Mouse (Mus musculus): ENCODE measurements around the gene Ccdc97.
A peak's percentile ranks its signal among the peaks of the same experiment; 100 is the strongest.

Ccdc97 gene

GRCm38 (mm10) chr7:25720760-25721159, 1.9 kb upstream of the Ccdc97 start:
- DNase-seq (ENCODE audit: low spot score), result peak; percentile 38

- DNase-seq (ENCODE audit: low spot score), result peak; percentile 91
Observed at GRCm38 (mm10) chr7:25719761-25720610, 1.1 kb upstream of the Ccdc97 start.

- no peak for DNase-seq (ENCODE audit: low spot score)
Observed at GRCm38 (mm10) chr7:25717478-25717877, 1.4 kb downstream of the Ccdc97 start.

GRCm38 (mm10) chr7:25715731-25716271, 3.1 kb downstream of the Ccdc97 start:
- DNase-seq (ENCODE audit: low spot score), result no peak

- no peak for DNase-seq (ENCODE audit: low spot score)
Observed at GRCm38 (mm10) chr7:25714581-25714980, 4.3 kb downstream of the Ccdc97 start.

- no peak for DNase-seq (ENCODE audit: low spot score)
Observed at GRCm38 (mm10) chr7:25712801-25713200, 6.1 kb downstream of the Ccdc97 start.

- no peak for DNase-seq (ENCODE audit: low spot score)
Observed at GRCm38 (mm10) chr7:25711731-25712197, 7.1 kb downstream of the Ccdc97 start.

GRCm38 (mm10) chr7:25711165-25711564, 7.7 kb downstream of the Ccdc97 start:
- no peak for DNase-seq (ENCODE audit: low spot score)

GRCm38 (mm10) chr7:25710519-25711130, 8.3 kb downstream of the Ccdc97 start:
- DNase-seq (ENCODE audit: low spot score), result no peak

GRCm38 (mm10) chr7:25709961-25710360, 8.9 kb downstream of the Ccdc97 start:
- peak; percentile 58 for DNase-seq (ENCODE audit: low spot score)

GRCm38 (mm10) chr7:25707581-25708292, 11.2 kb downstream of the Ccdc97 start:
- DNase-seq (ENCODE audit: low spot score), result peak; percentile 60

GRCm38 (mm10) chr7:25706578-25707170, 12.2 kb downstream of the Ccdc97 start:
- no peak for DNase-seq (ENCODE audit: low spot score)

- DNase-seq (ENCODE audit: low spot score), result no peak
Observed at GRCm38 (mm10) chr7:25705801-25706251, 13.1 kb downstream of the Ccdc97 start.

GRCm38 (mm10) chr7:25704716-25705364, 14.0 kb downstream of the Ccdc97 start:
- no peak for DNase-seq (ENCODE audit: low spot score)

GRCm38 (mm10) chr7:25703793-25704494, 14.9 kb downstream of the Ccdc97 start:
- DNase-seq (ENCODE audit: low spot score), result no peak

GRCm38 (mm10) chr7:25702350-25702749, 16.5 kb downstream of the Ccdc97 start:
- no peak for DNase-seq (ENCODE audit: low spot score)

GRCm38 (mm10) chr7:25700732-25701131, 18.2 kb downstream of the Ccdc97 start:
- no peak for DNase-seq (ENCODE audit: low spot score)

GRCm38 (mm10) chr7:25699851-25700250, 19.0 kb downstream of the Ccdc97 start:
- DNase-seq (ENCODE audit: low spot score), result no peak

- DNase-seq (ENCODE audit: low spot score), result no peak
Observed at GRCm38 (mm10) chr7:25694104-25694503, 24.8 kb downstream of the Ccdc97 start.

- DNase-seq (ENCODE audit: low spot score), result no peak
Observed at GRCm38 (mm10) chr7:25690051-25690450, 28.8 kb downstream of the Ccdc97 start.

GRCm38 (mm10) chr7:25689603-25690021, 29.3 kb downstream of the Ccdc97 start:
- no peak for DNase-seq (ENCODE audit: low spot score)

Measured in testis, postnatal 10 days (tissue).